Mouse (Mus musculus): Measurements from ENCODE around the gene Fam187b. TPM values are rescaled to one million over a fixed set of nuclear protein-coding genes. Genes with fewer than 3 reads are reported as not detected.

The Fam187b gene
- polyA plus RNA-seq, 1 experiment from 2014 or later = 5.0 TPM

- peaks cover 4% of the 10 kb centered on the region for H3K4me1 ChIP-seq (ENCODE audit: insufficient read depth)
- H3K9ac ChIP-seq (replicated peaks) = no peak overlapping the region
- no peak overlapping the region for H3K4me3 ChIP-seq (ENCODE audit: low read depth, low read length)
- no peaks in the 10 kb centered on the region for H3K27me3 ChIP-seq (ENCODE audit: insufficient read depth, low read length)
- no peaks in the 10 kb centered on the region for H3K36me3 ChIP-seq (replicated peaks; ENCODE audit: insufficient read depth, low read length)
- H3K4me2 ChIP-seq (ENCODE audit: low read depth, low read length) = no peak overlapping the region
- TF ChIP-seq CTCF (IDR thresholded peaks at IDR 0.05; ENCODE audit: low read depth) (no peak), EP300 (IDR thresholded peaks at IDR 0.05; ENCODE audit: low read depth) (no peak)
- H3K27ac ChIP-seq (ENCODE audit: low read depth) = no peak overlapping the region
- DNase-seq (no peak), ATAC-seq (no peak)
- no peaks in the 10 kb centered on the region for H3K9me3 ChIP-seq (ENCODE audit: low read length)
- WGBS (ENCODE audit: insufficient replicate concordance) = 83% methylated on average over 5 of the region's 5 CpGs
Observed at GRCm38 (mm10) chr7:31012971-31013370, 39.4 kb downstream of the Fam187b start.

GRCm38 (mm10) chr7:31017104-31017901 lies 43.7 kb downstream of the Fam187b start:
- ATAC-seq (peak; percentile 61), DNase-seq (no peak)
- H3K9ac ChIP-seq (replicated peaks) = no peak overlapping the region
- H3K36me3 ChIP-seq (replicated peaks; ENCODE audit: insufficient read depth, low read length) = no peaks in the 10 kb centered on the region
- H3K4me1 ChIP-seq (ENCODE audit: insufficient read depth) = peaks cover 4% of the 10 kb centered on the region
- H3K4me2 ChIP-seq (ENCODE audit: low read depth, low read length) = no peak overlapping the region
- no peaks in the 10 kb centered on the region for H3K27me3 ChIP-seq (ENCODE audit: insufficient read depth, low read length)
- no peak overlapping the region for H3K4me3 ChIP-seq (ENCODE audit: low read depth, low read length)
- H3K9me3 ChIP-seq (ENCODE audit: low read length) = no peaks in the 10 kb centered on the region
- 50% methylated on average over 10 of the region's 10 CpGs for WGBS (ENCODE audit: insufficient replicate concordance)
- TF ChIP-seq EP300 (IDR thresholded peaks at IDR 0.05; ENCODE audit: low read depth) = no peak
- TF ChIP-seq CTCF (IDR thresholded peaks at IDR 0.05; ENCODE audit: low read depth) = no peak
- no peak overlapping the region for H3K27ac ChIP-seq (ENCODE audit: low read depth)

DNA sequence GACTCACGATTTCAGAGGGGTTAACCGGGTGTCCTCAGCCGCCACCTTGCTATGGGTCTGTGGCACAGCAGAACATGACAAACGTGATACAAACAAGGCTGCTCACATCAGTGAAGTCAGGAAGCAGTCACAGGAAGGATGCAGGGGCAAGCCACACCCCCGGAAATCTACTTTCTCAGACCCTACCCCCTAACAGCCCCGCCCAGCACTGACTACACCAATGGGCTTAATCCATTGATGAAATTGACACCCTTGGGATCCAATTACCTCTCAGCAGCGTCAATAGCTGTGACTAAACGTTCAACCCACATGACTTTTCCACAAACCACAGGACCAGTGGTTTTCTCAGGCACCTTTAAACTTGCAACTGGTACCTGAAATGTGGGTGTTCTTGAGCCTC lies 55.0 kb downstream of the Fam187b start:
- Histone ChIP-seq H3K36me3 (replicated peaks; ENCODE audit: insufficient read depth, low read length) (no peaks in the 10 kb centered on the region), H3K27me3 (ENCODE audit: insufficient read depth, low read length) (no peaks in the 10 kb centered on the region), H3K4me2 (ENCODE audit: low read depth, low read length) (no peak overlapping the region), H3K9ac (replicated peaks) (no peak overlapping the region), H3K4me1 (ENCODE audit: insufficient read depth) (peaks cover 7% of the 10 kb centered on the region), H3K9me3 (ENCODE audit: low read length) (no peaks in the 10 kb centered on the region), H3K4me3 (ENCODE audit: low read depth, low read length) (no peak overlapping the region), H3K27ac (ENCODE audit: low read depth) (no peak overlapping the region)
- TF ChIP-seq CTCF (IDR thresholded peaks at IDR 0.05; ENCODE audit: low read depth) (no peak), EP300 (IDR thresholded peaks at IDR 0.05; ENCODE audit: low read depth) (no peak)
- no peak for DNase-seq
- ATAC-seq = no peak
- WGBS (ENCODE audit: insufficient replicate concordance) = 63% methylated on average over 8 of the region's 8 CpGs

- Histone ChIP-seq H3K4me2 (ENCODE audit: low read depth, low read length) (no peak overlapping the region), H3K4me3 (ENCODE audit: low read depth, low read length) (no peak overlapping the region), H3K27me3 (ENCODE audit: insufficient read depth, low read length) (no peaks in the 10 kb centered on the region), H3K36me3 (replicated peaks; ENCODE audit: insufficient read depth, low read length) (no peaks in the 10 kb centered on the region), H3K4me1 (ENCODE audit: insufficient read depth) (peaks cover 13% of the 10 kb centered on the region), H3K27ac (ENCODE audit: low read depth) (no peak overlapping the region), H3K9me3 (ENCODE audit: low read length) (no peaks in the 10 kb centered on the region), H3K9ac (replicated peaks) (no peak overlapping the region)
- no peak for ATAC-seq
- WGBS (ENCODE audit: insufficient replicate concordance) = 71% methylated on average over 2 of the region's 2 CpGs
- no peak for TF ChIP-seq EP300 (IDR thresholded peaks at IDR 0.05; ENCODE audit: low read depth)
- peak; percentile 41 for TF ChIP-seq CTCF (IDR thresholded peaks at IDR 0.05; ENCODE audit: low read depth)
- DNase-seq = no peak
Observed at GRCm38 (mm10) chr7:31030717-31031116, 57.1 kb downstream of the Fam187b start.

DNA sequence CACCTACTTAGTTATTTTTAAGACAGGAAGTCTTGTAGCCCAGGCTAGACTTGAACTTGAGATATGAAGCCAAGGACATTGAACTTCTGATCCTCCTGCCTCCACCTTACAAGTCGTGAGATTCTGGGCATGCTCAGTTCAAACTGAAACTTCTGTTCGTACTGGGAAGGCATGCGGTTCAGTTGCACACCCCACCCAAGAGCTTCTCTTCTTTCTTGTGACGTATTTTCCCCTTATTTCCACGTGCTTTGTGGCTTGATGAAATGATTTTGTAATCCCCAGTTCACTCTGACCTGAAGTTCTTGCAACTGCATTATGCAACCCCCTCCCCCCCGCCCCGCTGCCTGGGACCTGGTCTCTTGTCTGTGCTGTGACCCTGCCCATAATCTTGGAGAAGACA lies 58.1 kb downstream of the Fam187b start:
- H3K4me3 ChIP-seq (ENCODE audit: low read depth, low read length) = no peak overlapping the region
- no peaks in the 10 kb centered on the region for H3K9me3 ChIP-seq (ENCODE audit: low read length)
- peaks cover 13% of the 10 kb centered on the region for H3K4me1 ChIP-seq (ENCODE audit: insufficient read depth)
- 44% methylated on average over 7 of the region's 7 CpGs for WGBS (ENCODE audit: insufficient replicate concordance)
- no peak overlapping the region for H3K4me2 ChIP-seq (ENCODE audit: low read depth, low read length)
- TF ChIP-seq CTCF (IDR thresholded peaks at IDR 0.05; ENCODE audit: low read depth) (no peak), EP300 (IDR thresholded peaks at IDR 0.05; ENCODE audit: low read depth) (peak; percentile 39; the same call in 1 of the 2 replicates)
- H3K27me3 ChIP-seq (ENCODE audit: insufficient read depth, low read length) = no peaks in the 10 kb centered on the region
- ATAC-seq (peak; percentile 47), DNase-seq (peak; percentile 63)
- no peak overlapping the region for H3K9ac ChIP-seq (replicated peaks)
- H3K27ac ChIP-seq (ENCODE audit: low read depth) = peak overlapping the region; percentile 25; the same call in 1 of the 2 replicates
- H3K36me3 ChIP-seq (replicated peaks; ENCODE audit: insufficient read depth, low read length) = no peaks in the 10 kb centered on the region

- H3K4me1 ChIP-seq (ENCODE audit: insufficient read depth) = peaks cover 13% of the 10 kb centered on the region
- peak overlapping the region; percentile 72 for H3K27ac ChIP-seq (ENCODE audit: low read depth)
- DNase-seq (peak; percentile 42), ATAC-seq (peak; percentile 52)
- H3K9ac ChIP-seq (replicated peaks) = no peak overlapping the region
- H3K4me2 ChIP-seq (ENCODE audit: low read depth, low read length) = 0 out of 2 replicates have a peak overlapping the region, but pooled peaks have one; percentile 4
- TF ChIP-seq CTCF (IDR thresholded peaks at IDR 0.05; ENCODE audit: low read depth) (no peak), EP300 (IDR thresholded peaks at IDR 0.05; ENCODE audit: low read depth) (no peak)
- H3K4me3 ChIP-seq (ENCODE audit: low read depth, low read length) = no peak overlapping the region
- no peaks in the 10 kb centered on the region for H3K9me3 ChIP-seq (ENCODE audit: low read length)
- 36% methylated on average over 9 of the region's 9 CpGs for whole genome bisulfite sequencing (ENCODE audit: insufficient replicate concordance)
- no peaks in the 10 kb centered on the region for H3K36me3 ChIP-seq (replicated peaks; ENCODE audit: insufficient read depth, low read length)
- no peaks in the 10 kb centered on the region for H3K27me3 ChIP-seq (ENCODE audit: insufficient read depth, low read length)
Observed at GRCm38 (mm10) chr7:31033409-31034165, 60.0 kb downstream of the Fam187b start.
